Mouse (Mus musculus) cerebellum, postnatal 25 days (tissue): ENCODE results near the gene Sigirr.

ENCODE experiments used
- DNase-seq, 2 experiments: peaks; one replicate each; pipeline ENCODE4 v3.0.0; 2021; ENCODE audit warnings: mixed read lengths in 2 of 2

Sigirr gene

GRCm38 (mm10) chr7:141058601-141059341 lies 41.6 kb downstream of the Sigirr start:
- DNase-seq, result no peak

- DNase-seq, result no peak
Measured at GRCm38 (mm10) chr7:141057541-141057940, 42.8 kb downstream of the Sigirr start.

- DNase-seq, result no peak
Measured at GRCm38 (mm10) chr7:141056976-141057375, 43.4 kb downstream of the Sigirr start.

GRCm38 (mm10) chr7:141055785-141056184 lies 44.6 kb downstream of the Sigirr start:
- no peak for DNase-seq

- DNase-seq, result no peak
Measured at GRCm38 (mm10) chr7:141052421-141052820, 48.0 kb downstream of the Sigirr start.

- DNase-seq, result no peak
Measured at GRCm38 (mm10) chr7:141052016-141052415, 48.4 kb downstream of the Sigirr start.

DNA sequence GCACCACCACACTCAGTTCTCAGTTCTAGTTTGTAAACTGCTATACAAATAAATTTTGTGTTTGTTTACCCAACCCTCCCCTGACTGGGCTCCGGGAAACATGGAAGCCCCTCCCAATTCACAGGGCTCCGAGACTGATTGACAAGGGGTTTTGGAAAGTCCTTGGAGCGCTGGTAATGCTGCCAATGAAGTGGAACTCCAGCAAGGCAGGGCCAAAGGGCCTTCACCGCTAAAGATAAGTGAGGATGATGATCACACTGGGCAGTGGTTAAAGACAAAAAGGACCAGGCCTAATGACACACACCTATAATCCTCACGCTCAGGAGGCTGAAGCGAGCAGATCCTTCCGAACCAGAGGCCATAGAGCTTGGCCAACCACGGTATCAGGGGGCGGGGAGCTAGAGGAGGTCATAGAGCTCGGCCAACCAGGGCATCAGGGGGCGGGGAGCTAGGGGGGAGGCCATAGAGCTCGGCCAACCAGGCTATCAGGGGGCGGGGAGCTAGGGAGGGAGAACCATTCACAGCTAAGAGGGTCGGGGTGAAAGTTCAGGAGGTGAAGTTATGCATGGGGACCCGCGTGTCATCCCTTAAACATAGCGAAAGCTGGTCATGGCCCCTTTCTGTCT lies 49.2 kb downstream of the Sigirr start:
- DNase-seq, result no peak

- no peak for DNase-seq
Measured at GRCm38 (mm10) chr7:141049326-141049725, 51.0 kb downstream of the Sigirr start.

DNA sequence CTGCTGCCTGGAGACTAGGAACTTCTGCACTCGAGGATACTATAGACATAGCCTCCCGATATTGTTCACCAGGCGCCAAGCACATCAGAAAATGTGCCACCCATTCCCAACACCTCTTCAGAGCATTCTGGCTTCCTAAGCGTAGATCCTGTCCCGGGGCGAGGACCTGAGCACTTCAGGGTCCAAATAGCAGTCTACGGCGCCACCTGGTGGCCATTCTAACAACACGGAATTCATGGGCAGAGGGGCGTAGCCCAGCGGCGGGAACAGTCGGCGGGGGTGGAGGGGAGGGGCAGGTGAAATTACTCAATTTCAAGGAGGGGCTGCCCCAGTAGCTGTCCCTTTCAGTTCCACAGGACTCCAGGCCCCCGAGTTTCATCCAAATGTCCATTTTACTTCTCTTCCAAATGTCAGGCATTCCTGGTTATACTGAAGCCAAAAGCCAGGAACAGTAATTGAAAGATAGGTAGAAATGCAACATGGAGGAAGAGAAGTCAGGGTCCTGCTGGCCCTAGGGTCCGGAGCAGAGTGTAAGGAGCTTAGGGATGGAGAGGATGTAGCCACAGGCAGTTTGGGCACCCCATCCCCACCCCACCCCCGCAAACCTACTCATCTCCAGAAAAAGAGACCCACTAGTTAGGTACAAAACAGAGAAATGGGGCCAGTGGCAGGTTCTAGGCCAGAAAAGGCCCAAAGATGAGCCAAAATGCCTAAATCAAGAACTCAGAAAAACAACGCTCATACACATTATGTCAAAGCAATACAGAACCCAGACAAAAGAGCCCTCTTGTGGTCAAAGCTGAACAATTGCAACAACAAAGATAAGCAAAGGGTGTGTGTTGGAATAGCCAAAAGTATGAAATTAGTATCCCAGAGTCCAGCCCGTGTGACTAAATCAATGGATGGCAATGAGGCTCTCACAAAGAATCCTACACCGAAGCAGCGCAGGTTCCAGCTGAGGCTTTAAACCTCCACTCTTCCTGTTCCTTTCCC lies 51.9 kb downstream of the Sigirr start:
- DNase-seq, result peak; percentile 92 to 94

- peak; percentile 69 to 72 for DNase-seq
Measured at GRCm38 (mm10) chr7:141047581-141048225, 52.7 kb downstream of the Sigirr start.

- no peak for DNase-seq
Measured at GRCm38 (mm10) chr7:141046931-141047580, 53.3 kb downstream of the Sigirr start.

GRCm38 (mm10) chr7:141042539-141042938 lies 57.8 kb downstream of the Sigirr start:
- no peak for DNase-seq

GRCm38 (mm10) chr7:141041661-141042060 lies 58.7 kb downstream of the Sigirr start:
- peak; percentile 65 to 79 for DNase-seq
